Mouse (Mus musculus): ENCODE measurements around the gene Stn1.

Stn1 gene

DNA sequence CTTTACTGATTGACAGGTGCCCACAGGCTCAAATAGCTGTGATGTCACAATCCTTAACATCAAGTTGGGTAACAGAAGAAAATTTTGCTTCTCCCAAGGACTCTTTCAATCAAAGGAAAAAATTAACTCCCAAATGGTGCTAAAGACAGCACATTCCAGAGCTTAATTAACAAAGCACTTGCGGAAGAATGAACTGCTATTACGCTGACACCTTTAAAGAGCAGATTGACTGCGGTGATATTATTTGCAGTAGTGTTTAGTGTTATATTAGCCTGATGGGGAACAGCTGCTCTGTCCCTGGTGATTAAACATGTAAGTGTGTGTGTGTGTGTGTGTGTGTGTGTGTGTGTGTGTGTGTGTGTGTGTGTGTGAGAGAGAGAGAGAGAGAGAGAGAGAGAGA, 7.7 kb upstream of the Stn1 start:
- no peak for DNase-seq (ENCODE audit: low read depth, low spot score)

GRCm38 (mm10) chr19:47542441-47542840, 5.1 kb upstream of the Stn1 start:
- peak; percentile 45 for DNase-seq (ENCODE audit: low read depth, low spot score)

DNA sequence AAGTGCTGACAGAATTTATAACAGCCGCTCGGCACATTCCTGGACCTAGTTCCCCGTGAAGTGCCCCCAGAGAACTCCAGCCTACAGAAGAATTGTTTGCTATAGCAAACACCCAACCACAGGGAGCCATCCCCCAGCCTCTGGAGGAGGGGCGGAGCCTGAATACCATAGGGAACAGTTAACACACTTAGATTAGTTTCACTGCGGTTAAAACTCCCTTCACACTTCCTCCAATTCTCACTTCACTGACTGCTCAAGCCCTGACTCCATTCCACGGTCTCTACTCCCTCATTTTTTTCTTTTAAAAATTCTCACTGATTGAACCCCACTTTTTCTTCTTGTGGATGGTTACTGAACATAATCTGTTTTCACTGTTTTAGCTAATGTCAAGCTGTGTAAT, 1.5 kb upstream of the Stn1 start:
- DNase-seq (ENCODE audit: low read depth, low spot score), result no peak

DNA sequence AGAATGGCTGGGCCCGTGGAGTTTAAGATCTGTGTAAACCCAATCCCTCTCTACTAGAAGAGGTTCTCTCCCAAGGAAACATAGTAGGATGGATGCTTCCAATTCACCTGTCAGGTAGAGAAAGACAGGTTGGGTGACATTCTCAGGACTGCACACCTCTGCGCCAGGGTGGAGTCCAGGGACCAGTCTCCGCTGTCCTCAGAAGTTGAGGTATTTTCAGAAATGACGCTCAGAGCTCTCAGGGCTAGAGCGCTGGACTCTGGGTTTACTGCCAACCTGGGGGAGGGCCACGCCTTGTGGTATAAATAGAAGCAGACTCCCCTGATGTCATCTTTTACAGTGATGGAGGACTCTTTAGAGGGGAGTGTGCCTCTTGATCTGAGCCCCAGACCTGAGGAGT, 572 bp upstream of the Stn1 start:
- DNase-seq (ENCODE audit: low read depth, low spot score), result no peak

- DNase-seq (ENCODE audit: low read depth, low spot score), result peak; percentile 95
Measured at GRCm38 (mm10) chr19:47536521-47537299, 597 bp downstream of the Stn1 start.

GRCm38 (mm10) chr19:47534131-47534530, 3.2 kb downstream of the Stn1 start:
- peak; percentile 42 for DNase-seq (ENCODE audit: low read depth, low spot score)

DNA sequence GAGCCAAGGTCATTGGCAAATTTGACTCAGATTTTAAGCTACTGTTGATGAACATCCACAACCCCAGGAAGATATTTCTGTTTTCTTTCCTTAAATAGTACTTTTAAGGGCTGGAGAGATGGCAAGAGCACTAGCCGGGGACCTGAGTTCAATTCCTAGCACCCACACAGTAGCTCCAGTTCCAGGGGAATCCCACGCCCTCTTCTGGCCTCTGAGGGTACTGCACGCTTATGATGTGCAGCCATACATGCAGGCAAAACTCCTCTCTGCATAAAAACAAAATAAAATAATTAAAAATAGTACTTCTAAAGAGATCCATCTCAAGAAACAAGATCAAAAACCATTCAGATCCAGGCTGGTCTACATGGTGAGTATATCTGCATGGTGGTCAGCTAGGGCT, 4.9 kb downstream of the Stn1 start:
- DNase-seq (ENCODE audit: low read depth, low spot score), result no peak

DNA sequence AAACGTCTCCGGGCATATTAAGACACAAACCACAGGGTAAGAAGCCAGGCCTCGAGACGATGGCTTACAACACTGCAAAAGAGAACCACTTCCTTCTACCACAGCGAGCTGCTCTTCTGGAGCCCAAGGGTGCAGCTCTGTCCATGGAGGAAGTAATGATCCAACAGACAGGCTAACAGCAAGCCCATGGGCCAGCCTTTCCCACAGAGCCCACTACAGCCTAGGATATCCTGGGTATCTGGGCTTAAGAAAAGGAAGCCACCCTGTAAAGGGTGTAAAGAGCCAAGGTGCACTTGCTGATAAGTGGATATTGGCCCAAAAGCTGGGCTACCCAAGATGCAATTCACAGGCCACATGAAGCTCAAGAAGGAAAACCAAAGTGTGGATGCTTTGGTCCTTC, 6.0 kb downstream of the Stn1 start:
- no peak for DNase-seq (ENCODE audit: low read depth, low spot score)

DNA sequence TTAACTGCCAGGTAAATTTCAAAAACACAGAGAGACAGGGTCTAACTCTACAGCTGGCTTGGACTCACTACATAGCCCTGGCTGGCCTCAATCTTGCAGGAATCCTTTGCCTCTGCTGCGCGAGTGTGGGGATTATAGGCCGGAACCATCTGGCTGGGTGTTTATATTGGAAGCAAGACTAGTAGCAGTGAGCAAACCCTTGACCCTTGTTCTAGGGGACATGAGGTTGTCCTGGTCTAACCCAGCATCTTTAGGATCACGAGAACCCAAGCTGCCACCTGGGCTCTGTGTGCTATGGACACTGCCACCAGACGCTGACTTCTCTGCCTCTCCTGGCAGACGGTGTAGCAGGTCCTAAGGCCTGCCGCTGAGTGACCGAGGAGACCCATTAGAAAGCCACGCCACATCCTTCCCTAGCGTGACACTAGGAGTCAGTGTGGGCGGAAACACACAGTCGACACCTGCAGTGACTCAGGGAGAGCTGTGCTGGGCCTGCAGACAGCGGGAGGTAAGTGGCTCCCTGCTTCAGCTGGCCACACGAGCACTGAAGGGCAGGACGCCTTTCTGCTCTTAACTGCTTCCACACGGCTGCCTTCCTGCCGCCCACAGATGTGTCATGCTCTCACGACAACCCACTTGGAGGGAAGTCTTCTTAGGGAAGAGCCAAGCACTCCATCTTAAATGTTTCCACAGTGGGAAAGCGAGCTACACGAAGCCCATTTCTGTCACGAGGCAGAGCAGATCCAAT, 10.9 kb downstream of the Stn1 start:
- no peak for DNase-seq (ENCODE audit: low read depth, low spot score)

DNA sequence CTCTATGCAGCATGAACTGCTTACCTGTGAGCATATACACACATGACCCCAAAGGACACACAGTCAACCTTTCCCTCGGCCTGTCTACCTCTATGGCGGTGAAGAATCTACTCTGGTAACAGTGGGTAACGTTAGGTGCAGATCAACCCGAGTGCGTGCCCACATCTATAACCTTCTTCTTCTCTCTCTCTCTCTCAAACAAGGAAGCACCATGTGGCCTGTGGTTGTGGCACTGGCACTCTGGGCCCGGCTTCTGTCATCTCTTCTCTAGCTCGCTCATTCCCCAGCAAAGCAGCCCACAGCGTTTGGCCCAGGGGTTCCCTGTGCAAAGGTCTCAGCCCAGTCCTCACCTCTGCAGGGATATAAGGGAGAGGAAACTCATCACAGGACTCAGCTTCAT, 12.4 kb downstream of the Stn1 start:
- no peak for DNase-seq (ENCODE audit: low read depth, low spot score)

DNA sequence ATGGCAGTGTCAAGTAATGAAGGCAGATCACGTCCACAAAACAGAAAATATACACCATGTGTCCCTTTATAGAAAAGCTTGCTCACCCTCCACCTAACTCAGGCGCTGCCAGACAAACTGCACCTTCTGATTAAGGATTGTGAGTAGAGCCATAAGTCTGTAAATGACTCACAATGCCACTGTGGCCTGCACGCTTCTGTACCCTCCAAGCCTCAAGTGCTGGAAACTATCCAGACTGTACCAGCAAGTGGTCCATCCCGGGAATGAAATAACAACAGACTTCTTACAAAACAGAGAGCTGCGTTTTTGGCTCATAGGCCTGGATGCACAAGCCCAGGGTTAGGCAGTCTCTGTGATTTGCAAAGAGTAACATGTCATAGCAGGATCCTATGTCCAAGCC, 15.9 kb downstream of the Stn1 start:
- DNase-seq (ENCODE audit: low read depth, low spot score), result no peak

GRCm38 (mm10) chr19:47519163-47519893, 18.0 kb downstream of the Stn1 start:
- no peak for DNase-seq (ENCODE audit: low read depth, low spot score)

DNA sequence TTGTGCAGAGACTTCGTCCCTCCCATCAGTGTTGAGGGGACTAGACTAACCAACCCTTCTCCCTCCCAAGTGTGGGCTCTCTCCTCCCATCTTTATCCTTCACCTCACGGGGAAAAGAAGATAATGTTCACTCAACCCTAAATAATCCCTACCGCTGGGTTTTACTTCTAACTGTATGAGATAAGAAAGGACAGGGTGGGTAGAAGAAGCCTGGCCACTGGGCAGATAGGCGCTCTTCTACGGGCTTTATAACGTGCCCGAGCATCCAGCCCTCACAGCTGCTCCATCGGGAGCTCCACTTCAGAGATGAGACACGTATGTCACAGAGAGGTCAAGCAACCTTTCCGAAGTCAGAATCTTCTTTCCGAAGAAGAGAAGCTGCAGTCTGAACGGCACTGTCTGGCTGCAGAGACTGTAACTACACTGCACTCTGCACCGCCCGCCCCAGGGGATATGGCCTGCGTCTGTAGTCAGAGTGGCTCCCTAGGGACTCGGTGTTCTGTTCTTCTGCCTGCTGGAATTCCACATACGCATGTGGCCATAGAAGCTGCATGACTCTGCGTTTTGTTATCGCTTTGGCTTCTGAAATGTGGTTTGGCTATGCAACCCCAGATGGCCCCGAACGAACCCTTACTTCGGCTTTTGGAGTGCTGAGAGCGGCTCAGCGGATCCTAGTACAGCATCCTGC, 18.7 kb downstream of the Stn1 start:
- DNase-seq (ENCODE audit: low read depth, low spot score), result no peak

DNA sequence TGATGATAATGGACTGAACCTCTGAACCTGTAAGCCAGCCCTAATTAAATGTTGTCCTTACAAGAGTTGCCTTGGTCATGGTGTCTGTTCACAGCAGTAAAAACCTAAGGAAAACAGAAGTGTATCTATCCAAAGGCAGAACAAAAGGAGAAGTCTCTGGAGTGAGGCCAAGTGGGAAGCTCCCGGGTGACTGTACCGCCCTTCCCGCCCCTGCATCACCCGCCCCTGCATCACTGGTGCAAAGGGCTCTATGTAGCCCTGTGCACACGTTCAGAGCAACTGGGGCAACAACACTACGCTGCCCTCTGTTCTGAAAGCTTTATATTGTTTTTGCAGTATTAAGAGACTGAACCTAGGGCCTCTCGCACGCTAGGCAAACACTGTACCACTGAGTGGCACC, 19.7 kb downstream of the Stn1 start:
- DNase-seq (ENCODE audit: low read depth, low spot score), result no peak

DNA sequence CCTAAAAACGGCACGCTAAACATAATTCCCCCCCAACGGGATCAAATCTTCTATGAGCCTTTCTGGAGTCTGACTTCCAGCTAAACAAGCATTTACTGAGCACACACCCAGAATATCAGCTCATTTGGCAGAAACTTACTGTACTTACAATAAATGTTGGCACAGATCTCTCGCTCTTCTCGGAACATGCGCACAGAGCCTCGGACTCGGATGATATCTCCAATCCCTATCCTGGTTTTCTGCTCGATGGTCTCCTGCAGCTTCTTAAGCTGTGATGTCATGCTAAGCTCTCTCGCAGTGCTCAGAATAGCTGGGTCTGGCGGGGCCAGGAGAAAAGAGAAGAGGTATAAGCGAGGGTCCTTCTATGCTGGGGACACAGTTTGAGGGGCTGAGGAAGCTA, 20.4 kb downstream of the Stn1 start:
- DNase-seq (ENCODE audit: low read depth, low spot score), result no peak

DNA sequence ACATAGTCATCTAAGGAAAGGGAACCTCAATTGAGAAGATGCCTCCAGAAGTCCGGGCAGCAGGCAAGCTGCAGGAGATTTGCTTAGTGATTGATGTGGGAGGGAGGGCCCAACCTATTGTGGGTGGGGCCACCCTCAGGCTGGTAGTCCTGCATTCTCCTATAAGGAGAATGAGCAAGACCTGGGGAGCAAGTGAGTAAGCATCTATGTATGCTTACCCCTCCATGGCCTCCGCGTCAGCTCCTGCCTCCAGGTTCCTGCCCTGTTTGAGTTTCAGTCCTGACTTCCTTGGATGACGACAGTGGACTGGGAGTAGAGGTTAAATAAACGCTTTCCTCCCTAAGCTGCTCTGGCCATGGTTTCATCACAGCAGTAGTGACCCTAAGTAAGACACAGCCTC, 22.2 kb downstream of the Stn1 start:
- no peak for DNase-seq (ENCODE audit: low read depth, low spot score)

DNA sequence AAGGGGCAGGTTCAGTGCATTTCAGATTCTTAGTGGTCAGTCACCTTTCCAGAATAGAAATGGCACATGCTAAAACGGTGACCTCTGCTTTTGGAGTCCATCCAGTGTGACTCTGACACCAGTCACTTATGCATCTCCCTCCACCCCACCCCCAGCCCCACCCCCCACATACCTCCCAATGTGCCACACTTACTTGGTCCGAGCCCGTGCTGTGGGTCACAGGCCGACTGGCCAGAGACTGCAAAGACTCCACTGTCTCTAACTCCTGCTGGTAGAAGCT, 23.7 kb downstream of the Stn1 start:
- DNase-seq (ENCODE audit: low read depth, low spot score), result no peak

- DNase-seq (ENCODE audit: low read depth, low spot score), result no peak
Measured at GRCm38 (mm10) chr19:47512794-47513617, 24.3 kb downstream of the Stn1 start.

DNA sequence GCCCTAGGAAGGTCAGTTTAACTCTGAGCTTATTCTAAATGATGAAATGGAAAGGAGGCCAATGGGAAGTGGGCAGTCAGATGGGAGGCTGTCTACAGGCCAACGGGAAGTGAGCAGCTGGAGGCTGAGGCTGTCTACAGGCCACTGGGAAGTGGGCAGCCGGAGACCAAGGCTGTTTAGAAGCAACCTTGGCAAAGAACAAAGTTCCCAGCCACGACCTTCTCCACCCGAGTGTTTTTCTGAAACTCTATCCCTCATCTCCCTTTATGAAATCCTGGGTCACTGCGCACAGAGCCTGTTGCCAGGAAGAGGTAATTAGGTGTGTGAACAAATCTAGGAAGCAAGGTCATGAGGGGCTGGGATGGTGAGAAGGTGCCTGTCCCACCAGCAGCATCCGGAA, 25.3 kb downstream of the Stn1 start:
- DNase-seq (ENCODE audit: low read depth, low spot score), result no peak

- DNase-seq (ENCODE audit: low read depth, low spot score), result no peak
Measured at GRCm38 (mm10) chr19:47511294-47511675, 26.0 kb downstream of the Stn1 start.
